Mouse (Mus musculus): ENCODE results near the gene Vmn1r78.
"Not testable (repeated sequence)": the region's sequence is repeated elsewhere in the genome, so short reads cannot be mapped to it uniquely, and the experiment has no call there.

Gene Vmn1r78

GRCm38 (mm10) chr7:12149957-12150356, at the start of gene Vmn1r78:
Vmn1r78 (plus strand) TSS chr7:12150257.
- DNase-seq: no peak

GRCm38 (mm10) chr7:12156463-12156862, 6.4 kb downstream of the Vmn1r78 start:
- not testable (repeated sequence) for DNase-seq

- not testable (repeated sequence) for DNase-seq
Observed at GRCm38 (mm10) chr7:12170979-12171378, 20.9 kb downstream of the Vmn1r78 start, which contains the start of gene Vmn1r79. Vmn1r79 (plus strand) TSS chr7:12171279.

GRCm38 (mm10) chr7:12172926-12173325, 22.9 kb downstream of the Vmn1r78 start:
- not testable (repeated sequence) for DNase-seq

GRCm38 (mm10) chr7:12188986-12189385, 38.9 kb downstream of the Vmn1r78 start, which contains the start of gene Vmn1r80:
Vmn1r80 (plus strand) TSS chr7:12189286.
- DNase-seq: no peak

GRCm38 (mm10) chr7:12204141-12204540, 54.1 kb downstream of the Vmn1r78 start:
- DNase-seq: no peak

All from thymus, postnatal 25 days (tissue).